Mouse (Mus musculus) limb, embryonic 10.5 days (tissue): ENCODE measurements around the gene Plcb4. TPM values are rescaled to one million over a fixed set of nuclear protein-coding genes. Genes with fewer than 3 reads are reported as not detected.

Experiments
- DNase-seq: peaks from one replicate; pipeline ENCODE4 v3.0.0-alpha.2; 2017; ENCODE audit warnings: low spot score
- H3K27ac ChIP-seq: fragments of 300-500 bp; sonication (generic); 2 replicates; pipeline ENCODE4 v1.5.1; 2016; ENCODE audit warnings: mild to moderate bottlenecking
- H3K27me3 ChIP-seq: fragments of 300-500 bp; sonication (generic); 2 replicates; pipeline ENCODE4 v1.6.1; 2016; ENCODE audit warnings: low read depth, mild to moderate bottlenecking; ENCODE audit not compliant: poor library complexity, severe bottlenecking
- H3K36me3 ChIP-seq: fragments of 300-500 bp; sonication (generic); 2 replicates; pipeline ENCODE4 v1.6.1; 2016; ENCODE audit warnings: mild to moderate bottlenecking, moderate library complexity
- H3K4me1 ChIP-seq: fragments of 300-500 bp; sonication (generic); 2 replicates; pipeline ENCODE4 v1.6.1; 2016
- H3K4me3 ChIP-seq: fragments of 300-500 bp; sonication (generic); 2 replicates; pipeline ENCODE4 v1.5.1; 2016; ENCODE audit warnings: mild to moderate bottlenecking, moderate library complexity
- H3K9me3 ChIP-seq: fragments of 300-500 bp; sonication (generic); replicated peaks from 2 replicates; pipeline ENCODE4 v1.6.1; 2016; ENCODE audit warnings: mild to moderate bottlenecking
- WGBS: fragments of 180-500 bp; shearing (Covaris S2); methylation state at CpG from one replicate; pipeline ENCODE4 v1.1.7; 2016; 5-methylcytosine and 5-hydroxymethylcytosine counted together
- polyA plus RNA-seq: library from polyadenylated mRNA; unstranded; fragments of >200 nt; fragmentation: Nextera tagmentation; extraction: Ambion mirVana; gene quantifications from 2 replicates; pipeline ENCODE4 v1.2.1, GENCODE M21; 2016

The Plcb4 gene
- polyA plus RNA-seq, 1 experiment from 2014 or later, result 10.7 TPM

GRCm38 (mm10) chr2:135926660-135927343 lies 268.0 kb downstream of the Plcb4 start:
- H3K4me3 ChIP-seq, result no peak overlapping the region
- no peaks in the 10 kb centered on the region for H3K27me3 ChIP-seq
- no peak for DNase-seq
- H3K27ac ChIP-seq, result no peak overlapping the region
- WGBS, result 87% methylated on average over 8 of the region's 8 CpGs
- no peaks in the 10 kb centered on the region for H3K9me3 ChIP-seq
- H3K36me3 ChIP-seq, result no peaks in the 10 kb centered on the region
- H3K4me1 ChIP-seq, result peaks cover 8% of the 10 kb centered on the region; the same call in 1 of the 2 replicates

- no peaks in the 10 kb centered on the region for H3K27me3 ChIP-seq
- WGBS, result 82% methylated on average over 9 of the region's 9 CpGs
- H3K36me3 ChIP-seq, result no peaks in the 10 kb centered on the region
- no peaks in the 10 kb centered on the region for H3K9me3 ChIP-seq
- peaks cover 8% of the 10 kb centered on the region; the same call in 1 of the 2 replicates for H3K4me1 ChIP-seq
- H3K4me3 ChIP-seq, result no peak overlapping the region
- no peak overlapping the region for H3K27ac ChIP-seq
- no peak for DNase-seq
These were observed 270.4 kb downstream of the Plcb4 start for GRCm38 (mm10) chr2:135929021-135929720.

GRCm38 (mm10) chr2:135930696-135931095 lies 271.9 kb downstream of the Plcb4 start:
- Histone ChIP-seq H3K4me3 (no peak overlapping the region), H3K27me3 (no peaks in the 10 kb centered on the region), H3K9me3 (no peaks in the 10 kb centered on the region), H3K27ac (no peak overlapping the region), H3K4me1 (peaks cover 8% of the 10 kb centered on the region; the same call in 1 of the 2 replicates), H3K36me3 (no peaks in the 10 kb centered on the region)
- WGBS, result 92% methylated on average over 4 of the region's 4 CpGs
- no peak for DNase-seq

GRCm38 (mm10) chr2:135932569-135932968 lies 273.8 kb downstream of the Plcb4 start:
- Histone ChIP-seq H3K9me3 (no peaks in the 10 kb centered on the region), H3K4me3 (no peak overlapping the region), H3K27me3 (no peaks in the 10 kb centered on the region), H3K36me3 (no peaks in the 10 kb centered on the region), H3K4me1 (peaks cover 8% of the 10 kb centered on the region; the same call in 1 of the 2 replicates), H3K27ac (no peak overlapping the region)
- DNase-seq, result no peak
- WGBS, result 89% methylated on average over 4 of the region's 4 CpGs

GRCm38 (mm10) chr2:135936376-135936775 lies 277.6 kb downstream of the Plcb4 start:
- Histone ChIP-seq H3K27ac (no peak overlapping the region), H3K27me3 (no peaks in the 10 kb centered on the region), H3K9me3 (no peaks in the 10 kb centered on the region), H3K36me3 (no peaks in the 10 kb centered on the region), H3K4me1 (no peaks in the 10 kb centered on the region), H3K4me3 (no peak overlapping the region)
- DNase-seq, result no peak
- WGBS, result 91% methylated on average over 6 of the region's 6 CpGs

GRCm38 (mm10) chr2:135937646-135938045 lies 278.8 kb downstream of the Plcb4 start:
- Histone ChIP-seq H3K27me3 (no peaks in the 10 kb centered on the region), H3K4me3 (no peak overlapping the region), H3K4me1 (no peaks in the 10 kb centered on the region), H3K9me3 (no peaks in the 10 kb centered on the region), H3K36me3 (no peaks in the 10 kb centered on the region), H3K27ac (no peak overlapping the region)
- no peak for DNase-seq
- 89% methylated on average over 6 of the region's 6 CpGs for WGBS

GRCm38 (mm10) chr2:135939933-135940332 lies 281.1 kb downstream of the Plcb4 start:
- no peak for DNase-seq
- Histone ChIP-seq H3K4me3 (no peak overlapping the region), H3K27me3 (no peaks in the 10 kb centered on the region), H3K36me3 (no peaks in the 10 kb centered on the region), H3K9me3 (no peaks in the 10 kb centered on the region), H3K27ac (no peak overlapping the region), H3K4me1 (no peaks in the 10 kb centered on the region)
- WGBS, result 83% methylated on average over 9 of the region's 9 CpGs

GRCm38 (mm10) chr2:135947839-135948238 lies 289.0 kb downstream of the Plcb4 start:
- Histone ChIP-seq H3K4me1 (no peaks in the 10 kb centered on the region), H3K27ac (no peak overlapping the region), H3K4me3 (no peak overlapping the region), H3K36me3 (peaks cover 5% of the 10 kb centered on the region), H3K27me3 (no peaks in the 10 kb centered on the region), H3K9me3 (no peaks in the 10 kb centered on the region)
- 70% methylated on average over 1 of the region's 1 CpGs for WGBS
- DNase-seq, result no peak

- DNase-seq, result no peak
- WGBS, result 90% methylated on average over 13 of the region's 13 CpGs
- H3K36me3 ChIP-seq, result no peaks in the 10 kb centered on the region
- no peaks in the 10 kb centered on the region for H3K9me3 ChIP-seq
- peaks cover 4% of the 10 kb centered on the region; the same call in 1 of the 2 replicates for H3K4me1 ChIP-seq
- H3K27ac ChIP-seq, result no peak overlapping the region
- no peaks in the 10 kb centered on the region for H3K27me3 ChIP-seq
- no peak overlapping the region for H3K4me3 ChIP-seq
These were observed 296.1 kb downstream of the Plcb4 start for GRCm38 (mm10) chr2:135954760-135955548.

- DNase-seq, result no peak
- Histone ChIP-seq H3K4me3 (no peak overlapping the region), H3K27ac (no peak overlapping the region), H3K4me1 (peaks cover 4% of the 10 kb centered on the region; the same call in 1 of the 2 replicates), H3K9me3 (no peaks in the 10 kb centered on the region), H3K27me3 (no peaks in the 10 kb centered on the region), H3K36me3 (no peaks in the 10 kb centered on the region)
- 89% methylated on average over 8 of the region's 8 CpGs for WGBS
These were observed 297.0 kb downstream of the Plcb4 start for GRCm38 (mm10) chr2:135955796-135956195.

GRCm38 (mm10) chr2:135957689-135958088 lies 298.9 kb downstream of the Plcb4 start:
- Histone ChIP-seq H3K27me3 (no peaks in the 10 kb centered on the region), H3K9me3 (no peaks in the 10 kb centered on the region), H3K4me3 (no peak overlapping the region), H3K27ac (no peak overlapping the region), H3K4me1 (peaks cover 8% of the 10 kb centered on the region; the same call in 1 of the 2 replicates), H3K36me3 (no peaks in the 10 kb centered on the region)
- 35% methylated on average over 7 of the region's 7 CpGs for WGBS
- DNase-seq, result peak; percentile 77

- no peak for DNase-seq
- Histone ChIP-seq H3K27ac (no peak overlapping the region), H3K27me3 (no peaks in the 10 kb centered on the region), H3K36me3 (no peaks in the 10 kb centered on the region), H3K4me1 (peaks cover 8% of the 10 kb centered on the region; the same call in 1 of the 2 replicates), H3K9me3 (no peaks in the 10 kb centered on the region), H3K4me3 (no peak overlapping the region)
- 95% methylated on average over 17 of the region's 17 CpGs for WGBS
These were observed 299.6 kb downstream of the Plcb4 start for GRCm38 (mm10) chr2:135958453-135958852.

- Histone ChIP-seq H3K9me3 (no peaks in the 10 kb centered on the region), H3K36me3 (no peaks in the 10 kb centered on the region), H3K27me3 (no peaks in the 10 kb centered on the region), H3K4me1 (peaks cover 5% of the 10 kb centered on the region), H3K4me3 (no peak overlapping the region), H3K27ac (no peak overlapping the region)
- DNase-seq, result no peak
- WGBS, result 87% methylated on average over 14 of the region's 14 CpGs
These were observed 304.3 kb downstream of the Plcb4 start for GRCm38 (mm10) chr2:135963089-135963488.
